Mouse (Mus musculus): Measurements from ENCODE around the gene Gm3336.

- TF ChIP-seq HCFC1 (IDR thresholded peaks at IDR 0.05; ENCODE audit: low read depth, low read length) (no peak), POLR2A (IDR thresholded peaks at IDR 0.05; ENCODE audit: low read depth, low read length) (no peak), GABPA (IDR thresholded peaks at IDR 0.05; ENCODE audit: insufficient replicate concordance, low read depth, low read length) (no peak), MAFK (IDR thresholded peaks at IDR 0.05; ENCODE audit: insufficient replicate concordance, low read length) (no peak), JUND (conservative IDR thresholded peaks at IDR 0.05; ENCODE audit: low read depth, low read length) (no peak), CTCF (conservative IDR thresholded peaks at IDR 0.05 in 1 of 2, IDR thresholded peaks at IDR 0.05 in 1 of 2; ENCODE audit: low read depth in 2 of 2, low read length in 2 of 2) (no peak), ETS1 (conservative IDR thresholded peaks at IDR 0.05; ENCODE audit: low read depth, low read length) (no peak)
Observed at GRCm38 (mm10) chr8:70725792-70726447, 7.6 kb downstream of the Gm3336 start.

All from CH12.LX (cell line).